Mouse (Mus musculus) left cerebral cortex, adult 2 months (tissue): Measurements from ENCODE around the gene Hist1h2bm. TPM values are rescaled to one million over a fixed set of nuclear protein-coding genes. Genes with fewer than 3 reads are reported as not detected.
A peak's percentile ranks its signal among the peaks of the same experiment; 100 is the strongest.
"Not testable (repeated sequence)": the region's sequence is repeated elsewhere in the genome, so short reads cannot be mapped to it uniquely, and the experiment has no call there.

Experiments
- DNase-seq, 2 experiments: peaks; one replicate each; pipeline ENCODE4 v3.0.0; 2021 to 2022; ENCODE audit warnings: low spot score in 2 of 2, mixed read lengths in 1 of 2; ENCODE audit errors: extremely low spot score in 1 of 2
- H3K27ac ChIP-seq: fragments of 200-600 bp; 2 replicates; pipeline ENCODE4 v1.8.1; 2022
- H3K4me3 ChIP-seq: fragments of 200-600 bp; 2 replicates; pipeline ENCODE4 v1.8.1; 2022
- CTCF ChIP-seq: fragments of 200-600 bp; IDR thresholded peaks from 2 replicates; pipeline ENCODE4 v1.8.1; 2022; ENCODE audit warnings: antibody characterized with exemption, mild to moderate bottlenecking, moderate library complexity
- intact Hi-C: fragments of 180-260 bp; cut with DNase I; formaldehyde crosslinking; loops from one replicate; pipeline ENCODE4 v1.15.1; 2025
- microRNA-seq, 2 experiments: library from miRNA; unstranded; fragments of <30 nt; microRNA quantifications; one replicate each; pipeline ENCODE4 v1.2.0; 2021
- total RNA-seq, 2 experiments: library from RNA; stranded (reverse); gene quantifications; 2 replicates each; pipeline ENCODE4 v1.2.3; 2021

Hist1h2bm gene
- total RNA-seq, 2 experiments from 2014 or later: 4.8 to 5.4 TPM

GRCm38 (mm10) chr13:21745006-21745405 is 23.2 kb downstream of the Hist1h2bm start:
- no peak overlapping the region for H3K27ac ChIP-seq
- TF ChIP-seq CTCF: no peak
- no peak overlapping the region for H3K4me3 ChIP-seq
- DNase-seq: no peak
- intact Hi-C loops: no loop called here

- no peak for DNase-seq
- TF ChIP-seq CTCF: no peak
- no peak overlapping the region for H3K27ac ChIP-seq
- H3K4me3 ChIP-seq: peak overlapping the region; percentile 57
- intact Hi-C loops: loop anchor here (1.0 to 10.0 kb wide), 7 partner anchors 12 to 2003 kb away; partner anchors contain the start of genes Hist1h1t, Hist1h2ab, Hist1h2ag and Hist1h2ai
Measured at GRCm38 (mm10) chr13:21749387-21750158, 27.7 kb downstream of the Hist1h2bm start.

DNA sequence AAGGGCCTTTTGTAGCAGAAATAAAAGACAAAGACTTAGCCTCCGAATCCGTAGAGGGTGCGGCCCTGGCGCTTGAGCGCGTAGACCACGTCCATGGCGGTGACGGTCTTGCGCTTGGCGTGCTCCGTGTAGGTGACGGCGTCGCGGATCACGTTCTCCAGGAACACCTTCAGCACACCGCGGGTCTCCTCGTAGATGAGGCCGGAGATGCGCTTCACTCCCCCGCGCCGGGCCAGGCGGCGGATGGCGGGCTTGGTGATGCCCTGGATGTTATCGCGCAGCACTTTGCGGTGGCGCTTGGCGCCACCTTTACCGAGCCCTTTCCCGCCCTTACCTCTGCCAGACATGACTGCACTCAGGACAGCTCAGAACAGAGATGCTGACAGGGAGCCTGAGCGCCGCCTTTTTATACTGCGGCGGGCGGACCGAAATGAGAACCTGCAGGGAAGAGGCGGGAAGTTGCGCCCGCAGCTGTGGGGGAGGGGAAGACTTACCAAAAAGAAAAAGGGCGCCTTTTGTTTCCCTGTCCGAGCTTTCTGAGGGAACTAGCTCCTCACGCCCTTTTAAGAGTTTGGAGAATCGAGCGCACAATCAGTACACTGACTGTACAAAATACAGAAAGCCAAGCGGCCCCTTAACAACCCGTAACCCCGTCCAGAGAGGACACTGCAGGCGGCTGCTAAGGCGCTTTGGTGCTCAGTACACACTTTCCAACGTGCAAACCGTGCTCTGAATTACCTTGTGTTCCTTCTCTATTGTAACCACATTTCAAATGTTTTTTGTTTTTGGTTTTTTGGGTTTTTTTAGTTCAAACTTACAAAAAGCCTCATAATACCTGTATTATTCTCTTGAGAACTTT is 28.5 kb downstream of the Hist1h2bm start, which contains the start of gene Hist1h4k:
Hist1h4k (minus strand) TSS at position 347 of the 859 bp plus-strand sequence.
- intact Hi-C loops: loop anchor here (1.0 to 10.0 kb wide), 6 partner anchors 16 to 2002 kb away; partner anchors contain the start of genes Hist1h1t, Hist1h2ab, Hist1h2ag and Hist1h2ai
- H3K27ac ChIP-seq: peak within 1 kb of the TSS; percentile 9; the same call in 1 of the 2 replicates

DNA sequence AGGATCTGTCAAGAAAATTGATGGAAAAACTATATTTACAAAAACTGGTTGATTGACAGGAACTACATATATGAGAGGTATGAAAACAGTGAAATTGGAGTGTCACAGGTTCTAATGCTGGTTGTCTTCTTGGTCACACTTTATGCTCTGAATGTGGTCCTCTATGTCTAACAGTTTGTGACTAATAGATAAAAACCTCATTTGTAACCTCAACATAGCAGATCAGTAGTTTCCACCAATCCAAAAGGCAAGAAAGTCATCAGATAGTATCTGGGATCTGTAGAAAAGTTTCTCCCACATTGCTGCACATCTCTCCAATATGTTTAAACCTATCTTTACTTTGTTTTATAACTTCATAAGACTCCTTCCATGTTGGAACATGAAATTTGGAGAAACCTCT is 29.6 kb downstream of the Hist1h2bm start:
- TF ChIP-seq CTCF: no peak
- intact Hi-C loops: loop anchor here (2.0 to 10.0 kb wide), 4 partner anchors 41 to 2001 kb away; partner anchors contain the start of genes Hist1h1t, Hist1h2ab, Hist1h2ag and Hist1h2bj
- no peak for DNase-seq
- Histone ChIP-seq H3K4me3 (no peak overlapping the region), H3K27ac (no peak overlapping the region)

More for the DNA sequence above, 28.5 kb downstream of the Hist1h2bm start, which contains the start of gene Hist1h4k:
- peak within 1 kb of the TSS; percentile 57 for H3K4me3 ChIP-seq
- DNase-seq: peak; percentile 93 to 94

DNA sequence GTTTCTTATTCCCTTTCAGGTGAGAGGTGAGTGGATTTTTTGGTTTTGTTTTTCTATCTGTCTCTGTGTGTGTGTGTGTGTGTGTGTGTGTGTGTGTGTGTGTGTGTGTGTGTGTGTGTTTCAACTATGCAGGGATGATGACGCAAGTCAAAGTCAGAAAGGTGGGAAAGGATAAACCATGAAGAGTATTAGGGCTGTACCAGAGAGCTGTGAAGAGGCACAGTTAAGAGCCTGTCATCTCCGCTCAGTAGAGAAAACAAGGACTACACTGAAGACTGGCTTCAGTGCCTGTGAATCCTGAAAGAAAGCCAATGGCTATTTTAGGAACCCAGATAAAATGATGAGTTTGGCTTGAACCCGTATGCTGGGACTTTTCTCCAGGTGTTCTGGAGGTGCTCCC is 30.0 kb downstream of the Hist1h2bm start:
- TF ChIP-seq CTCF: no peak
- Histone ChIP-seq H3K4me3 (no peak overlapping the region), H3K27ac (no peak overlapping the region)
- no peak for DNase-seq
- intact Hi-C loops: loop anchor here (2.0 to 10.0 kb wide), 6 partner anchors 29 to 2000 kb away; partner anchors contain the start of genes Hist1h1b, Hist1h1e, Hist1h1t and Hist1h2ab

DNA sequence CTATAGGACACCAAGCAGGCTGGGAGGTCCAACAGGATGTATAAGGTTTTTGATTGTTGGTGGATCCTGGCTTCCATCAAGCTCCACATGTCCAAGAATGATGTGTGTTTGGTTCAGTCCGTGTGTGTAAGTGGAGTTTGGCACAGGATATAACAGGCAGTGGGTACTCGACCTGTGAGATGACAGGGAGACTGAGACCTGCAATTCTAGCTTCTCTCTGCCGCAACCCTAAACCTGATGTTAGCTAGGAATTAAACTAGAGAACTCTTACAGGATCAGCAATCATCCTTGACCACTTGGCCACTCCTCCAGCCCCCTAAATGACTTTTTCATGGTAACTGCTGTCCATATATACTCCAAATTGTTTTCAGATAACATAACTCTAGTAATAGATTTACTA is 30.5 kb downstream of the Hist1h2bm start:
- TF ChIP-seq CTCF: no peak
- H3K4me3 ChIP-seq: no peak overlapping the region
- no peak for DNase-seq
- intact Hi-C loops: loop anchor here (2.0 to 10.0 kb wide), 5 partner anchors 28 to 2000 kb away; partner anchors contain the start of genes Hist1h1b, Hist1h1e, Hist1h1t and Hist1h2ab
- H3K27ac ChIP-seq: no peak overlapping the region

DNA sequence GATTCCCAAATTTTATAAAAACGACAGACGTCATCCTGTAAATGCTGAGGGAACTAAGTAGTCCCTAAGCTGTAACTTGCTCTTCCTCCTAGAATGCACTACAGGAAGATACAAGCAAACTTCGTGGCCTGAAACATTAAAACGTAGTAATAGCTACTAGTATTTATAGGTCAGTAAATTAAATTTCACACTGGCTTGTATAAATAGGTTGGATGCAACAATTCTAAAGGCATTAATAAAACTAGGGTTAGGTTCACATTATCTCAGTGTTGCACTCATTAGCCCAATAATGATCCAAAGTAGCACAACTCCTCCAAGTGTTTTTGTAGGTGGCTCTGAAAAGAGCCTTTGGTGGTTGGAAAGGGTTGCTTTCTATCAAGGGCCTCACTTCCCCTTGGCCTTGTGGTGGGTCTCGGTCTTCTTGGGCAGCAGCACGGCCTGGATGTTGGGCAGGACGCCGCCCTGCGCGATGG is 31.2 kb downstream of the Hist1h2bm start:
- intact Hi-C loops: loop anchor here (2.0 to 10.0 kb wide), 5 partner anchors 28 to 1999 kb away; partner anchors contain the start of genes Hist1h1b, Hist1h1e, Hist1h1t and Hist1h2ab
- TF ChIP-seq CTCF: no peak
- H3K4me3 ChIP-seq: peak overlapping the region; percentile 50
- DNase-seq: no peak
- H3K27ac ChIP-seq: peak overlapping the region; percentile 80

- DNase-seq: peak; percentile 50 to 69
- peak within 1 kb of the TSS; percentile 50 for H3K4me3 ChIP-seq
- peak within 1 kb of the TSS; percentile 80 for H3K27ac ChIP-seq
- intact Hi-C loops: loop anchor here (2.0 to 10.0 kb wide), 5 partner anchors 27 to 1999 kb away; partner anchors contain the start of genes Hist1h1b, Hist1h1e, Hist1h1t and Hist1h2ab
Measured at GRCm38 (mm10) chr13:21753524-21754285, 31.9 kb downstream of the Hist1h2bm start, which contains the start of the genes Hist1h2ak and Hist1h2bn. Hist1h2ak (minus strand) TSS chr13:21753827. Hist1h2bn (plus strand) TSS chr13:21754123.

GRCm38 (mm10) chr13:21754294-21755001 is 32.6 kb downstream of the Hist1h2bm start:
- DNase-seq, H3K27ac ChIP-seq: not testable (repeated sequence)
- H3K4me3 ChIP-seq: peak overlapping the region; percentile 50
- intact Hi-C loops: loop anchor here (5.0 to 10.0 kb wide), 3 partner anchors 290 to 1998 kb away; partner anchors contain the start of genes Hist1h1t, Hist1h2ab, Hist1h2ag and Hist1h2bj

DNA sequence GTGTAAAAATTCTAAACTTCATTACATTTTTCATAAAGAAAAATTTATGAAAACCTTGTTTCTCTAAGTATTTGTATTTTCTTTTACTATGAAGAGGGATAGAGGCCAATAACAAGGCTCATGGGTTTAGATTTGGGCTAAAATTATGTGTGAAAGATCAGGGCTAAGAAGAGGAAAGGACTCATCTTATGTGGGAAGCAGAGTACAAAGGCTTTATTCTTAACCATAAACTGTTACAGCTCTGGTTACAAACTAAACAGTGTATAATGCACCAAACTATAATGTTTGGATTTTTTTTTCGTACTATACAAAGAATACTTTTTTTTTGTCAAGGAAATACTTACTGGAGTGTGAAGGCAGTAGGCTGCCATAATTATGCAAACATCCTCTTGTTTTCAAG is 33.9 kb downstream of the Hist1h2bm start:
- no peak for DNase-seq
- Histone ChIP-seq H3K27ac (no peak overlapping the region), H3K4me3 (no peak overlapping the region)
- intact Hi-C loops: loop anchor here (10.0 kb wide), 2 partner anchors 289 to 1939 kb away; partner anchors contain the start of genes Hist1h1t, Hist1h2ag, Hist1h2bj and Hist1h4c
- TF ChIP-seq CTCF: no peak

Small RNAs within 50 kb of the gene (microRNA-seq; reads per million reads assigned to microRNA genes)
- gene Gm44357 (0 reads per million in 2 experiments), gene Gm44367 (0 reads per million in 2 experiments), gene Gm44454 (0 reads per million in 2 experiments)

Other genes with a start within 250 kb of the Hist1h2bm start
- 1 to 10 TPM; 4.4 to 6.8 TPM for gene Zkscan4, start 243.1 kb upstream of the Hist1h2bm start, total RNA-seq
- not detected for gene Gm10065, start 242.6 kb upstream of the Hist1h2bm start, total RNA-seq
- gene AK157302, start 226.8 kb upstream of the Hist1h2bm start, total RNA-seq: 10 to 100 TPM; 21.9 to 22.8 TPM
- 10 to 100 TPM; 51.7 to 53.8 TPM for gene Gm11273, start 220.6 kb upstream of the Hist1h2bm start, total RNA-seq
- 10 to 100 TPM; 14.4 to 19.0 TPM for gene Zkscan8, start 190.9 kb upstream of the Hist1h2bm start, total RNA-seq
- not detected for gene Olfr1366, start 179.2 kb upstream of the Hist1h2bm start, total RNA-seq
- gene Olfr1535, start 162.2 kb upstream of the Hist1h2bm start, total RNA-seq: not detected
- gene Olfr1364, start 140.3 kb upstream of the Hist1h2bm start, total RNA-seq: not detected
- gene Olfr1362, start 108.0 kb upstream of the Hist1h2bm start, total RNA-seq: not detected
- not detected for gene Olfr11, start 79.5 kb upstream of the Hist1h2bm start, total RNA-seq
- gene Olfr1361, start 58.7 kb upstream of the Hist1h2bm start, total RNA-seq: not detected
- not detected for gene Olfr1360, start 44.6 kb upstream of the Hist1h2bm start, total RNA-seq
- not detected for gene Olfr1359, start 23.9 kb upstream of the Hist1h2bm start, total RNA-seq
- 10 to 100 TPM; 23.7 to 28.5 TPM for gene Hist1h2bl, start 5.9 kb upstream of the Hist1h2bm start, total RNA-seq
- gene Hist1h2ai, start 5.6 kb upstream of the Hist1h2bm start, total RNA-seq: 10 to 100 TPM; 25.4 to 32.6 TPM
- gene Hist1h3h, start 4.4 kb upstream of the Hist1h2bm start, total RNA-seq: 10 to 100 TPM; 54.6 to 74.2 TPM
- 10 to 100 TPM; 13.9 to 19.4 TPM for gene Hist1h4j, start 13.0 kb downstream of the Hist1h2bm start, total RNA-seq
- 100 to 1,000 TPM; 316 to 377 TPM for gene Hist1h4k, start 28.5 kb downstream of the Hist1h2bm start, total RNA-seq
- 10 to 100 TPM; 13.2 to 13.5 TPM for gene Hist1h2ak, start 31.8 kb downstream of the Hist1h2bm start, total RNA-seq
- gene Hist1h2bn, start 32.1 kb downstream of the Hist1h2bm start, total RNA-seq: 1 to 10 TPM; 8.3 TPM
- 1 to 10 TPM; 6.7 to 8.3 TPM for gene Hist1h1b, start 58.6 kb downstream of the Hist1h2bm start, total RNA-seq
- gene Hist1h3i, start 61.3 kb downstream of the Hist1h2bm start, total RNA-seq: 10 to 100 TPM; 49.9 to 62.3 TPM
- 1 to 10 TPM in 1 of 2 experiments, not detected in 1; 2.7 TPM for gene Hist1h2an, start 65.2 kb downstream of the Hist1h2bm start, total RNA-seq
- gene Hist1h2bp, start 65.4 kb downstream of the Hist1h2bm start, total RNA-seq: 1 to 10 TPM; 1.3 to 5.5 TPM
- 10 to 100 TPM; 27.3 to 38.5 TPM for gene Hist1h2bq, start 88.2 kb downstream of the Hist1h2bm start, total RNA-seq
- 10 to 100 TPM; 11.2 to 25.1 TPM for gene Hist1h2ao, start 88.4 kb downstream of the Hist1h2bm start, total RNA-seq
- 100 to 1,000 TPM; 200 to 276 TPM for gene Hist1h4m, start 89.7 kb downstream of the Hist1h2bm start, total RNA-seq
- 10 to 100 TPM; 18.7 to 21.6 TPM for gene Hist1h4n, start 110.2 kb downstream of the Hist1h2bm start, total RNA-seq
- 10 to 100 TPM; 11.2 to 16.1 TPM for gene Hist1h2ap, start 111.5 kb downstream of the Hist1h2bm start, total RNA-seq
- gene Hist1h2br, start 111.7 kb downstream of the Hist1h2bm start, total RNA-seq: 10 to 100 TPM; 27.0 to 39.1 TPM
- 1 to 10 TPM; 3.8 to 3.9 TPM for gene Zfp184, start 223.1 kb downstream of the Hist1h2bm start, total RNA-seq